Mouse (Mus musculus) gastrocnemius, adult 18-20 months (tissue): ENCODE measurements around the gene Pemt. TPM values are rescaled to one million over a fixed set of nuclear protein-coding genes. Genes with fewer than 3 reads are reported as not detected.
"Not testable (repeated sequence)": the region's sequence is repeated elsewhere in the genome, so short reads cannot be mapped to it uniquely, and the experiment has no call there.

Source experiments
- DNase-seq: peaks from one replicate; pipeline ENCODE4 v3.0.0; 2021; ENCODE audit warnings: low spot score
- total RNA-seq, 2 experiments: library from RNA; stranded (reverse); gene quantifications; 2 replicates each; pipeline ENCODE4 v1.2.3; 2021

Pemt gene
- total RNA-seq, 2 experiments from 2014 or later: 2.7 to 4.6 TPM

- no peak for DNase-seq
These were observed 89.5 kb downstream of the Pemt start for GRCm38 (mm10) chr11:59956749-59957148.

- DNase-seq: no peak
These were observed 93.4 kb downstream of the Pemt start for GRCm38 (mm10) chr11:59952892-59953291.

- DNase-seq: peak; percentile 9
These were observed 97.9 kb downstream of the Pemt start for GRCm38 (mm10) chr11:59948401-59948767.

- peak; percentile 94 for DNase-seq
These were observed 98.4 kb downstream of the Pemt start, which contains the start of gene Med9 for GRCm38 (mm10) chr11:59947752-59948400. Med9 (plus strand) TSS chr11:59948206.

GRCm38 (mm10) chr11:59944855-59945254 lies 101.4 kb downstream of the Pemt start:
- not testable (repeated sequence) for DNase-seq

- DNase-seq: no peak
These were observed 104.9 kb downstream of the Pemt start for GRCm38 (mm10) chr11:59941391-59941790.

GRCm38 (mm10) chr11:59940645-59941044 lies 105.6 kb downstream of the Pemt start:
- no peak for DNase-seq

- no peak for DNase-seq
These were observed 106.5 kb downstream of the Pemt start for GRCm38 (mm10) chr11:59939821-59940220.

GRCm38 (mm10) chr11:59937615-59938014 lies 108.7 kb downstream of the Pemt start:
- no peak for DNase-seq

- no peak for DNase-seq
These were observed 109.3 kb downstream of the Pemt start for GRCm38 (mm10) chr11:59937023-59937422.

- no peak for DNase-seq
These were observed 112.3 kb downstream of the Pemt start for GRCm38 (mm10) chr11:59933943-59934342.

GRCm38 (mm10) chr11:59932560-59933337 lies 113.5 kb downstream of the Pemt start:
- no peak for DNase-seq

GRCm38 (mm10) chr11:59930031-59930430 lies 116.3 kb downstream of the Pemt start:
- DNase-seq: no peak

- no peak for DNase-seq
These were observed 125.0 kb downstream of the Pemt start for GRCm38 (mm10) chr11:59921265-59921664.

Other genes starting within 250 kb of the Pemt start
- 10 to 100 TPM; 40.9 to 53.0 TPM for gene Flcn, start 236.5 kb downstream of the Pemt start, total RNA-seq
- gene Nt5m, start 207.0 kb downstream of the Pemt start, total RNA-seq: 10 to 100 TPM; 18.9 to 19.3 TPM
- 10 to 100 TPM; 85.3 to 89.1 TPM for gene Cops3, start 206.7 kb downstream of the Pemt start, total RNA-seq
- 10 to 100 TPM; 21.8 to 22.3 TPM for gene Med9, start 98.3 kb downstream of the Pemt start, total RNA-seq
- gene Rasd1, start 81.5 kb downstream of the Pemt start, total RNA-seq: 1 to 10 TPM; 1.9 to 5.2 TPM
- 10 to 100 TPM; 16.6 to 17.3 TPM for gene Rai1, start 58.5 kb upstream of the Pemt start, total RNA-seq
- 10 to 100 TPM; 32.4 to 35.9 TPM for gene Srebf1, start 176.1 kb upstream of the Pemt start, total RNA-seq